Mouse (Mus musculus) R1 (cell line): Measurements from ENCODE around the gene Hist1h1t.

Experiments
- DNase-seq: peaks from one replicate; pipeline ENCODE4 v3.0.0-alpha.2; 2018; ENCODE audit warnings: low read depth, low spot score

Gene Hist1h1t

DNA sequence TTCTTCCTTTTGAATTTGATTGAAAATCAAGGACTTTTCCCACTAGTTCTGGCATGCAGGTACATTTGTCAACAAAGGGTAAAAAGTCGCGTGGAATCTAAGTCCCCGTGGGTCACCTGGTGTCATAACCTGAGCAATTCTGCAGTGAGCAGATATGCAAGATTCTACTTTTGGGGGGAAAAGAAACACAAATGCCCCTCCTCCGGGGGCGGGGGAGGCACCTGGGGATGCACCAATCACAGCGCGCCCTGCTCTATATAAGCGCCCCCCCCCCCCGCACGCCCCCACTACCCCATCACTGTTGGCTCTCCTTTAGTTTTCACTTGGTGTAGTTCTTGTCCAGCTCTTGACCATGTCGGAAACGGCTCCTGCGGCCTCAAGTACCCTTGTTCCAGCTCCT, at the start of gene Hist1h1t:
TSS of gene Hist1h1t (plus strand) at position 301 of the 400 bp plus-strand sequence.
- DNase-seq = no peak

GRCm38 (mm10) chr13:23659636-23660366, 35.8 kb upstream of the Hist1h1t start:
- no peak for DNase-seq

DNA sequence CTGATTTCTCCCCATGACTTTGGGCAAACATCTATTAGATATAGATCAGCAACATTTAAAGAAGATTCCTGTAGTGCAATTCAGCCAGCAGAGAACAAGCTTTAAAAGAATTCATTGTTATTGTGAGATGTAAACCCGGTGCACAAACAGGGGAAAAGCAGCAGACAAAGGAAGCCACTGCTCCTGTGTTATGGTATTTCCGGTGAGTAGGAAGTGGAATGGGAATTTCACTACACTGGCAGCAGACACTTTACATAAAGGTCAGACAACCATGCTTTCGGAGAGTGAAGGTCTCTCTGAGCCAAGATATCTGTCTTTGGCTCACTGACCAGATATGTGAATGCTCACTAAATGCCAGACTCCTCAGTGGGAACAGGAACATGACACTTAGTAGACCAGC, 33.1 kb upstream of the Hist1h1t start:
- DNase-seq = peak; percentile 88

DNA sequence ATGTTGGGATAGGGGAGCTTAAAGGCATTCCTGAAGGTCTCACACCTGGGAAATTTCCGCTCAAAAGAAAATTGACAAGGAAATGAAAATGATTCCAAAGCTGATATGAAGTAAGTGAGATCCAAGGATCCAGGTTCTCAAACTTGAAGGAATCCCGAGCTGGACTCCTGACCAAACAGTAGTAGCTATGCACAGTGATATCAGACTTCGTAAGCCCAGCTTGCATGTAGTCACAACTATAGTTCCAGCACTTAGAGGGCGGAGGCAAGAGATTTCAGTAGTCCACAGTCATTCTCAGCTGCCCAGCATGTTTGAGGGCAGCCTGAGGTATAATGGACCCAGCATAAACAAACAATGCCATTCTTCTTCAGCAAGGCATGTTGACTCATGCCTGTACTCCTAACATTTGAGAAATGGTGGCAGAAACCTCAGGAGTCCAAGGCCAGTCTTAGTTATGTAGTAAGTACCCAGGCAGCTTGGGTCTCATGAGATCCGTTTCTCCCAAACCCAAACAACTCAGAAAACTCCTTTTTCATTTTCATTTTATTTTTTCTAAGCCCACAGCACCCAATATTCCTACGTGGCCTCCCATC, 13.5 kb upstream of the Hist1h1t start:
- no peak for DNase-seq

DNA sequence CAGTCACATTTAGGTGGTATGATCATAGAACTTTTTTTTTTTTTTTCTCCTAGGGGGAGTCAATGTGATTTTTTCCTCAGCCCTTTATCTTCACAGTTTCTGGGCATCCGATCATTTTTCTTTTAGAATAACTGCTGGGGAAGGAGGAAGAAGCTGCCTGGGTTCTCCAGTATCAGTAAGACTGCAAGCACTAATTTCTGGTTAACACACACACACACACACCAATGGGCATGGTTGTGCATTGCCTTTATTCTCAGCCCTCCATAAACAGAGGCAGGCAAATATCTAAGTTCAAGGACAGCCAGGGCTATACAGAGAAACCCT, 13.0 kb upstream of the Hist1h1t start:
- peak; percentile 23 for DNase-seq

- DNase-seq = peak; percentile 51
Measured at GRCm38 (mm10) chr13:23682947-23683754, 12.5 kb upstream of the Hist1h1t start.

DNA sequence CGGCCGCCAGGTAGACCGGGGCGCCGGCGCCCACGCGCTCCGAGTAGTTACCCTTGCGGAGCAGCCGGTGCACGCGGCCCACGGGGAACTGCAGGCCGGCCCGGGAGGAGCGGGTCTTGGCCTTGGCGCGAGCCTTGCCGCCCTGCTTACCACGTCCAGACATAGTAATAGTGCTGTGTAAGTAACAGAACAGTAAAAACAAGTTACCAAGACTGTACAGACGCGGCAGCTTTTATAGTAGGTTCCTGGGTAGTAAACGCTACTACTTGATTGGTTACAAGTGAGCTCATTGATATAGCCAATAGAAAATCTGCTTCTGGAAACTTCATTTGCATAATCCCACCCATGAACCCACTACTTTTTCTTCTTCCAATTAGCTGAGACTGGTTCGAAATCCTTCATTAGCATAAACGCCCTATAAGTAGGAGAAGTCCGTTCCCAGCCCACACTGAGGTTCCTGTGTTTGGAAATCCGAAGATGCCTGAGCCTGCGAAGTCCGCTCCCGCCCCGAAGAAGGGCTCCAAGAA, 11.8 kb upstream of the Hist1h1t start, which contains the start of the genes Hist1h2ac and Hist1h2bc:
TSS of gene Hist1h2ac (minus strand) at position 194 of the 527 bp plus-strand sequence.
TSS of gene Hist1h2bc (plus strand) at position 445 of the 527 bp plus-strand sequence.
- DNase-seq = peak; percentile 100

DNA sequence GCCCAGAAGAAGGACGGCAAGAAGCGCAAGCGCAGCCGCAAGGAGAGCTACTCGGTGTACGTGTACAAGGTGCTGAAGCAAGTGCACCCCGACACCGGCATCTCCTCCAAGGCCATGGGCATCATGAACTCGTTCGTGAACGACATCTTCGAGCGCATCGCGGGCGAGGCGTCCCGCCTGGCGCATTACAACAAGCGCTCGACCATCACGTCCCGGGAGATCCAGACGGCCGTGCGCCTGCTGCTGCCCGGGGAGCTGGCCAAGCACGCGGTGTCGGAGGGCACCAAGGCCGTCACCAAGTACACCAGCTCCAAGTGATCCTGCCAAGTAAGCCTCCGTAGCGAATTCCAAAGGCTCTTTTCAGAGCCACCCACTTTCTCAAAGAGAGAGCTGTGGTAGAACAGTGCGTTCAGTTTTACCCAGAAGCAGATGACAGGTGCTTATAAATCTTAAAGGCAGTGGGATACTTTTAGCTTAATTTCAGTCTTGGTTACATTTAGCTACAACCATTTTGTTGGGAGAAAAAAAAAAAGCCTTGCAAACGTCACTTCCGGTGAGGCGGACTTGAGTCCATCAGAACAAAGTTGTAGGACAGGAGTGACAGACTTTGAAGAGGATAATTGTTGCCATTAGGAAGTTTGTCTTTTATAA, 11.2 kb upstream of the Hist1h1t start:
- DNase-seq = peak; percentile 92

GRCm38 (mm10) chr13:23685121-23685861, 10.3 kb upstream of the Hist1h1t start:
- peak; percentile 50 for DNase-seq

DNA sequence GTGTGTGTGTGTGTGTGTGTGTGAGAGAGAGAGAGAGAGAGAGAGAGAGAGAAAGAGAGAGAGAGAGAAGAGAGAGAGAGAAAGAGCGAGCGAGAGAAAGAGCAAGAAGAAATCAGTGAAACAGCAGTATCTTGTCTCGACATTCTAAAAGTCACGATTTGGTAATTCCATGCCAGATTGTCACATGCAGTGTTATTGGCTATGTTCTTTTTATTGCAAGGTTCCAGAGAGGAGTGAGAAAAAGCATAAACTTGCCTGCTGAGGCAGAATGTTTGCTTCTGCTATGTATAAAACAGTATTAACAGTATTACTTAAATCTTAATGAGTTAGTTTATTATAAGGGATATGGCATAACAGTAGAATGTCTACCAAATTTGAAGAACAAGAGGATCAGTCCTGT, 9.6 kb upstream of the Hist1h1t start:
- no peak for DNase-seq

- DNase-seq = no peak
Measured at GRCm38 (mm10) chr13:23687181-23687580, 8.4 kb upstream of the Hist1h1t start.

DNA sequence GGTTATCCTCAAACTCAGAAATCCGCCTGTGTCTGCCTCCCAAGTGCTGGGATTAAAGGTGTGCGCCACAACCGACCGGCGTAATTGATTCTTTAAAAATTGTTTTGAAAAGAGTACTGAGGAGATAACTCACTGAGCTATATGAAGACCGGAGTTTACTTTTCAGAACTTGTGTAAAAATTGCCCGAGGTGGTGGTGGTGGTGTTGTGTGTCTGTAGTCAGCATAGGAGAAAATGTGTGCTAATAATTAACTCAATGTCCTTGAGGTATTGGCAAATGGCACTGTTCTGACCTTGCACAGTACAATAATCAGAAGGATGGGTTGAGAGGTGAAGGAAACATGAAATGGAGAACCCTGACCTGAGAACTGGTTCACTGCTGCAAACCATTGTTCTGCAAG, 7.7 kb upstream of the Hist1h1t start:
- DNase-seq = no peak

DNA sequence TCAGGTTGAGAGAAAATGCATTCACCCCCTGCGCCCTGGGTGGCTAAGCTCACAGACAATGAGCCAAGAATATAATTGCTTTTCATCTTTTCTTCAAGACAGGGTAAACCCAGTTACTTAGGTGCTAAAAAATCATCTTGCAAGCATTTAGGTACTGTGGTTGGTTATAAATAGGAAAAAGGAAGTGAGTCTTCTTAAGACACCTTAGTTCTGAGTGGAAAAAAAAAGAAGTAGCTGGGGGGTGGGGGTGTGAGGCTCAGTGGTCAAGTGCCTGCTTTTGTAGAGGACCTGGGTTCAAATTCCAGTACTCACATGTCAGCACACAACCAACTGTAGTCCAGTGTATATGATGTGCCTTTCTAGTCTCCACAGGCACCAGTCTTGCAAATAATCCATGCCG, 6.7 kb upstream of the Hist1h1t start:
- DNase-seq = no peak

DNA sequence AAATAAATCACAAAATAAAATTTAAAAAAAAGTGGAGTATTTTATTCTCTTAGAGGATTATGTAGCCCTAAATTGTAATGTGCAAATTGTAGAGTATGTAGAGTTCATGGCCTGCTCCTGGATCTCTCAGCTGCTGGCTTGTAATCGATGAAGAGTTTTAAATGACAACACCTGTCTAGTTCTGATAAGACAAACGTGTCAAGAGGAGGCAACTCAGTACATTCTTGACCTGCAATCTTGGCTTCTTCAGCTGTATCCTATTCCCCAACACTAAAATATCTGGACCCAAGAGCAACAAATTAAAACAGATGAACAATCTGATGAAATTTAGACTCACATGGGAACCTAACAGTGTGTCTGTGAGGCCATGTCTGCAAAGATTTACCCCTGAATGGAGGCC, 6.2 kb upstream of the Hist1h1t start:
- DNase-seq = no peak

GRCm38 (mm10) chr13:23693856-23694440, 1.7 kb upstream of the Hist1h1t start:
- DNase-seq = no peak

DNA sequence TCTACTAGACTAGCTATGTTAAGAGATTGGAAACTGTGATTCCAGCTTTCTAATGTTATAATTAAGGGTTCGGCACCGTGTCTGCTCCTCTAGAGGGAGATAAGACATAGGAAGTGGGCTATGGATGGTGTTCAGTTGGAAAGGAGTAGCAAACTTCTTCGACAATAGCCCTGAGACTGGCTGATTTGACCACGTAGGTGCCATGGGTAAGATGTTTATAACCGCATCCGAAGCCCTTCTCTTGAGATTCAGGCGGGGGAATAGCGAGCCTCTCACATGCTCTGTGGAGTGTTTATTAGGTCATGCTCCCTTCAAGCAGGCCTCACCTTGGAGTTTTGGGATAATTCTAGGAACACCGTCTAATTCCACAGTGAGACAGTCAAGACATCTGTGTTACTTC, 658 bp upstream of the Hist1h1t start:
- no peak for DNase-seq

DNA sequence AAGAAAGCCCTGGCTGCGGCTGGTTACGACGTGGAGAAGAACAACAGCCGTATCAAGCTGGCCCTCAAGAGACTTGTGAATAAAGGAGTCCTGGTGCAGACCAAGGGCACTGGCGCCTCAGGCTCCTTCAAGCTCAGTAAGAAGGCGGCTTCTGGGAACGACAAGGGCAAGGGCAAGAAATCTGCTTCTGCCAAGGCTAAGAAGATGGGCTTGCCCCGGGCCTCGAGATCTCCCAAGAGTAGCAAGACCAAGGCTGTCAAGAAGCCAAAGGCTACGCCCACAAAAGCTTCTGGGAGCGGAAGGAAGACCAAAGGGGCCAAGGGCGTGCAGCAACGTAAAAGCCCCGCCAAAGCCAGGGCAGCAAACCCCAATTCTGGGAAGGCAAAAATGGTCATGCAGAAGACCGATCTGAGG, 454 bp downstream of the Hist1h1t start:
- peak; percentile 70 for DNase-seq

DNA sequence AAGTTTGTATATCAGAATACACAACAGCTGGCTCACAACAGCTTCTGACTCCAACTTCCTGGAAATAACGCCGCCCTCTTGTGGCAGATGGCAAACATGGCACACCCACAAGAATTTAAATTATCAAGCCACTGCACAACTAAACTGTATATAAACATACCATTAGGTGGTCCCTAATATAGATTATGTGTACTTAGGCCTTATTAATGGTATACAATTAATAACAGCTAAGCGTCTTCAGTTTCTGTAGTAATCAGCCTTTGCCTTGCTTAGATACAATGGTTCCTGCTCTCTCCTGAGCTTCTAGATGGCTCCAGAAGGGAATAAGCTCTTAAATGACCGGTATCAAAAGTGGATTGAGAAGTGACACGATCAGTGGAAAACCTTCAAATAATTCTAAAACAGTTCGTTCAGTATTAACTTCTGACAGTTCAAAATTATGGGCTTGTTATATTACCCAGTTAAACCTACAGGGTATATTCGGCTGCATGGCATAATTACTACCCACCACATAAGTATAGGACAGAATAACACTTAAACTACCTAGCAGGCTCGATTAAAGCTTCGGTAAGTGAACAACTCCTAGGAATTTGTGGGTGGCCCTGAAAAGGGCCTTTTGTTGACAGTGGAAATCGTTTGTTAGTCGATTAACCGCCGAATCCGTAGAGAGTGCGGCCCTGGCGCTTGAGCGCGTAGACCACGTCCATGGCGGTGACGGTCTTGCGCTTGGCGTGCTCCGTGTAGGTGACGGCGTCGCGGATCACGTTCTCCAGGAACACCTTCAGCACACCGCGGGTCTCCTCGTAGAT, 2.1 kb downstream of the Hist1h1t start:
- peak; percentile 84 for DNase-seq

- DNase-seq = peak; percentile 98
Measured at GRCm38 (mm10) chr13:23698300-23698693, 2.7 kb downstream of the Hist1h1t start, which contains the start of gene Hist1h4c. Hist1h4c (minus strand) TSS chr13:23698454.

GRCm38 (mm10) chr13:23698996-23699395, 3.4 kb downstream of the Hist1h1t start:
- DNase-seq = no peak
